Mouse (Mus musculus) lung, embryonic 14.5 days (tissue): Measurements from ENCODE around the gene Gpx4. TPM values are rescaled to one million over a fixed set of nuclear protein-coding genes. Genes with fewer than 3 reads are reported as not detected.
A peak's percentile ranks its signal among the peaks of the same experiment; 100 is the strongest.

ENCODE experiments used
- ATAC-seq: fragments of 200-750 bp; cut with Nextera tagmentation; 2 replicates; pipeline ENCODE4 v1.8.0; 2017; ENCODE audit warnings: mild to moderate bottlenecking, moderate TSS enrichment, moderate library complexity; ENCODE audit not compliant: insufficient read depth
- DNase-seq: peaks from one replicate; pipeline ENCODE4 v3.0.0-alpha.2; 2015
- H3K27ac ChIP-seq: fragments of 300-500 bp; sonication (generic); 2 replicates; pipeline ENCODE4 v1.5.1; 2014; ENCODE audit warnings: low read depth, mild to moderate bottlenecking, moderate library complexity
- H3K27me3 ChIP-seq: fragments of 300-500 bp; sonication (generic); 2 replicates; pipeline ENCODE4 v1.6.1; 2014; ENCODE audit warnings: low read length, control low read depth; ENCODE audit not compliant: insufficient read depth
- H3K36me3 ChIP-seq: fragments of 300-500 bp; sonication (generic); 2 replicates; pipeline ENCODE4 v1.6.1; 2014; ENCODE audit warnings: control low read depth; ENCODE audit not compliant: insufficient read depth
- H3K4me1 ChIP-seq: fragments of 300-500 bp; sonication (generic); 2 replicates; pipeline ENCODE4 v1.6.1; 2014; ENCODE audit warnings: antibody characterized with exemption, control low read depth; ENCODE audit not compliant: insufficient read depth
- H3K4me2 ChIP-seq: fragments of 300-500 bp; sonication (generic); 2 replicates; pipeline ENCODE4 v1.6.1; 2014; ENCODE audit warnings: mild to moderate bottlenecking
- H3K4me3 ChIP-seq: fragments of 300-500 bp; sonication (generic); 2 replicates; pipeline ENCODE4 v1.5.1; 2014; ENCODE audit warnings: low read depth, low read length
- H3K9ac ChIP-seq: fragments of 300-500 bp; sonication (generic); 2 replicates; pipeline ENCODE4 v1.6.1; 2014
- H3K9me3 ChIP-seq: fragments of 300-500 bp; sonication (generic); 2 replicates; pipeline ENCODE4 v1.6.1; 2016; ENCODE audit warnings: low read depth, low read length, control low read depth
- CTCF ChIP-seq: IDR thresholded peaks from 2 replicates; pipeline ENCODE4 v1.5.1; 2016; ENCODE audit warnings: antibody characterized with exemption, low read depth
- WGBS: fragments of 180-500 bp; shearing (Covaris S2); extraction: QIAGEN DNeasy Blood & Tissue Kit; methylation state at CpG from one replicate; pipeline ENCODE4 v1.1.7; 2014; 5-methylcytosine and 5-hydroxymethylcytosine counted together
- polyA plus RNA-seq: library from polyadenylated mRNA; unstranded; fragments of >200 nt; fragmentation: Nextera tagmentation; extraction: Ambion mirVana; gene quantifications from 2 replicates; pipeline ENCODE4 v1.2.1, GENCODE M21; 2014

Gene Gpx4
- polyA plus RNA-seq, 1 experiment from 2014 or later = 471 TPM

DNA sequence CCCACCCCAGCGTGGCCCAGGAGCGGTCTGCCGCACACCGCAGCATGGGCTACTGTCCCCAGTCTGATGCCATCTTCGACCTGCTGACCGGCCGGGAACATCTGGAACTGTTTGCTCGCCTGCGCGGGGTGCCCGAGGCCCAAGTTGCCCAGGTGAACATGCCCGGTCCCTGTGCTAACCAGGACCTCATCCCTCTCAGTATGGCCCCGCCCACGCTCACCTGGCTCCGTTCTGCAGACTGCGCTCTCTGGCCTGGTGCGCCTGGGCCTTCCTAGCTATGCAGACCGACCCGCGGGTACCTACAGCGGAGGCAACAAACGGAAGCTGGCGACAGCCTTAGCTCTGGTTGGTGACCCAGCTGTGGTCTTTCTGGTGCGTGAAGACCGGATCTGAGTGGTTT, 33.4 kb upstream of the Gpx4 start:
- DNase-seq (no peak), ATAC-seq (no peak)
- no peak overlapping the region for H3K9ac ChIP-seq
- H3K9me3 ChIP-seq = peaks cover 9% of the 10 kb centered on the region; the same call in 1 of the 2 replicates
- no peak overlapping the region for H3K27ac ChIP-seq
- H3K36me3 ChIP-seq = 0 out of 2 replicates have a peak, but pooled peaks cover 7% of the 10 kb centered on the region
- no peaks in the 10 kb centered on the region; the same call in none of the 2 replicates for H3K4me1 ChIP-seq
- no peak overlapping the region for H3K4me2 ChIP-seq
- H3K4me3 ChIP-seq = no peak overlapping the region
- 33% methylated on average over 25 of the region's 25 CpGs for WGBS
- H3K27me3 ChIP-seq = peaks cover 34% of the 10 kb centered on the region
- no peak for TF ChIP-seq CTCF

DNA sequence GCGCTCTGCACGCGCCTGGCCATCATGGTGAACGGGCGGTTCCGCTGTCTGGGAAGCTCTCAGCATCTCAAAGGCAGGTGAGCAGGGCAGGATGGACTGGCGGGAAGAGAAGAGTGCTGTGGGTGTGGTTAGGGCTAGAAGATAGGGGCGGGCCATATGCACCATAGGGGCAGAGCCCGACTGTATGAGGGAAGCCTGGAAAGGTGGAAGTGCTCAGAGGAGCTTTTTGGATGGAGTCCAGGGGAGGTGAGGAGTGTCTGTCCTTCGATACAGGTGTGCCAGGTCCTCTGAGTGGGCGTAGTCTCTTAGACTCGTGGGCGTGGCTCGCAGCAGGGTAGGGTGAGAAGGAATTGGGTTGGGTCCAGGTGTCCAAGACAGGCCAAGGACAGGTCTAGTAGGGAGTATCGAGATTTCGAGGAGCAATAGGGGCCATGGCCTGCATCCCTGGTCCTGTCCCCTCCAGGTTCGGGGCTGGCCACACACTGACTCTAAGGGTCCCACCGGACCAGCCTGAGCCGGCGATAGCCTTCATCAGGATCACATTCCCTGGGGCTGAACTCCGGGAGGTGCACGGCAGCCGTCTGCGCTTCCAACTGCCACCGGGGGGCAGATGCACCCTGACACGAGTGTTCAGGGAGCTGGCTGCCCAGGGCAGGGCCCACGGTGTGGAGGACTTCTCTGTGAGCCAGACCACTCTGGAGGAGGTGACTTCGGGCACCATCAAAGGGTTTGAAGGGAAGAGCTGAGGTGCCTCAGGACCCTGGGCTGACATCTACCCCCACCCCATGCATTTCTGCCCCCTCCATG, 32.3 kb upstream of the Gpx4 start:
- H3K27me3 ChIP-seq = peaks cover 34% of the 10 kb centered on the region
- no peak overlapping the region; the same call in 1 of the 2 replicates for H3K9ac ChIP-seq
- peak overlapping the region; percentile 2; the same call in 1 of the 2 replicates for H3K4me3 ChIP-seq
- 15% methylated on average over 28 of the region's 28 CpGs for WGBS
- DNase-seq (peak; percentile 37), ATAC-seq (no peak)
- no peak overlapping the region for H3K27ac ChIP-seq
- H3K4me2 ChIP-seq = 0 out of 2 replicates have a peak overlapping the region, but pooled peaks have one; percentile 3
- peak; percentile 48 for TF ChIP-seq CTCF
- no peaks in the 10 kb centered on the region; the same call in none of the 2 replicates for H3K4me1 ChIP-seq
- H3K9me3 ChIP-seq = peaks cover 9% of the 10 kb centered on the region; the same call in 1 of the 2 replicates
- 0 out of 2 replicates have a peak, but pooled peaks cover 7% of the 10 kb centered on the region for H3K36me3 ChIP-seq

DNA sequence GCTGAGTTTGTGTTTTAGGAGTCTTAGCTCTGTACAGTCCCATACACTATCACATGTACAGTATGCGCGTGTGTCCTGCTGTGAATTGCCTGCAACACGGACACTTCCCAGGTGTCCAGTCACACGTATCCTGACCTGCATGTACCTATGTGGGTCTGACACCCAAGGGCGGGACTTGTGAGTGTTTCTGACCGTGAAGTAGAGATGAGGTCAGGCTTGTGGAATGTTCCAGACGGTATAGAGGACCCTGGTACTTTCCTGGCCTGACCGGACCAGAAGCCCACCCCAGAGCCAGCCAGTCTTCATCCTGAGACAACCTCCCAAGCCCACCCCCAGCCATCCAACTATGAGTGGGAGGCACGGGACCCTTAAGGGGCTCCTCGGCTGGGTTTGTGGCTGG, 31.4 kb upstream of the Gpx4 start:
- TF ChIP-seq CTCF = no peak
- peaks cover 4% of the 10 kb centered on the region; the same call in 1 of the 2 replicates for H3K9me3 ChIP-seq
- 0 out of 2 replicates have a peak, but pooled peaks cover 3% of the 10 kb centered on the region for H3K36me3 ChIP-seq
- H3K4me3 ChIP-seq = no peak overlapping the region
- WGBS = 62% methylated on average over 10 of the region's 10 CpGs
- no peak for ATAC-seq
- H3K9ac ChIP-seq = no peak overlapping the region
- no peak overlapping the region for H3K4me2 ChIP-seq
- H3K27ac ChIP-seq = no peak overlapping the region
- peaks cover 34% of the 10 kb centered on the region for H3K27me3 ChIP-seq
- no peak for DNase-seq
- no peaks in the 10 kb centered on the region; the same call in none of the 2 replicates for H3K4me1 ChIP-seq

DNA sequence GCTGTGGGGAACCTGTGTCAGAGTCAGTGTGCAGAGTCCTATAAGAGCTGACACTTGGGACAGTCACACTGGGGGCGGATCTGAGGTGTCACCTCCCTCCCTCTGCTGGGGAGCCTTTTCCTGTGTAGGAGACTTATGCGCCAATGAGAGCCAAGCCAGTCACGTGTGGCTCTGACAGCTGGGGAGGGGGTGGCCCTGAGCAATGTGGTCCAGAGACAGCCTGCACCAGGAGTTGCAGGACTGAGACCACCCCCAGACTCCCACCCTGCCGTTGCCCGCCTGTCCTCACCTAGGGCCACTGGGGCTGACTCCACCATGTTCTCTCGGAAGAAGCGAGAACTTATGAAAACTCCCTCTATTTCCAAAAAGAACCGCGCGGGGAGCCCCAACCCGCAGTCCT, 30.5 kb upstream of the Gpx4 start, which contains the start of gene Arhgap45:
Arhgap45 (plus strand) TSS at position 143 of the 400 bp plus-strand sequence.
- 66% methylated on average over 11 of the region's 11 CpGs for WGBS
- no peaks in the 10 kb centered on the region; the same call in none of the 2 replicates for H3K4me1 ChIP-seq

DNA sequence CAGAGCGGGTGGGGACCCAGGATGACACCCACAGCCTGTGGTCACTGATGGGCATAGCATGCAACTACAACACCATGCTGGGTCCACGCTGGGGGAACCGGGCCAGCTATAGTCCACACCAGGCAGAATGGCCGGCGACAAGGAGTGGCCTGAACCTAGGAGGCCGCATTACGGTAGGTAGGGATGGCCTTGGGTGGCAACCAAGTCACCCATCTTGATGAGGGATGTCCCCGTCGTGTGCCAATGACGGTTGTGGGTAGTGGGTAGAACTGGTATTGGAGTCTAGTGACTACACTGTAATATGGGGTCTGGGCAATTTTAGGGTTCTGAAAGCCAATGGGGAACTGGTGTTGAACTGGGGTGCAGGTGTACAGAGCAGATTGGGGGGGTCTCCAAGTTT, 30.0 kb upstream of the Gpx4 start:
- Histone ChIP-seq H3K36me3 (peaks cover 6% of the 10 kb centered on the region; the same call in 1 of the 2 replicates), H3K4me1 (no peaks in the 10 kb centered on the region; the same call in none of the 2 replicates), H3K9ac (no peak overlapping the region), H3K4me2 (peak overlapping the region; percentile 21; the same call in 1 of the 2 replicates), H3K27ac (no peak overlapping the region), H3K4me3 (peak overlapping the region; percentile 16; the same call in 1 of the 2 replicates), H3K9me3 (no peaks in the 10 kb centered on the region), H3K27me3 (peaks cover 32% of the 10 kb centered on the region)
- WGBS = 92% methylated on average over 10 of the region's 10 CpGs
- ATAC-seq (no peak), DNase-seq (no peak)
- no peak for TF ChIP-seq CTCF

More for the DNA sequence above, 30.5 kb upstream of the Gpx4 start, which contains the start of gene Arhgap45:
- Histone ChIP-seq H3K27ac (no peak within 1 kb of the TSS), H3K4me2 (peak within 1 kb of the TSS; percentile 21; the same call in 1 of the 2 replicates), H3K9ac (no peak within 1 kb of the TSS), H3K9me3 (no peaks in the 10 kb centered on the region), H3K27me3 (peaks cover 34% of the 10 kb centered on the region), H3K4me3 (peak within 1 kb of the TSS; percentile 16; the same call in 1 of the 2 replicates), H3K36me3 (0 out of 2 replicates have a peak, but pooled peaks cover 4% of the 10 kb centered on the region)
- TF ChIP-seq CTCF = no peak
- no peak for ATAC-seq
- peak; percentile 25 for DNase-seq

DNA sequence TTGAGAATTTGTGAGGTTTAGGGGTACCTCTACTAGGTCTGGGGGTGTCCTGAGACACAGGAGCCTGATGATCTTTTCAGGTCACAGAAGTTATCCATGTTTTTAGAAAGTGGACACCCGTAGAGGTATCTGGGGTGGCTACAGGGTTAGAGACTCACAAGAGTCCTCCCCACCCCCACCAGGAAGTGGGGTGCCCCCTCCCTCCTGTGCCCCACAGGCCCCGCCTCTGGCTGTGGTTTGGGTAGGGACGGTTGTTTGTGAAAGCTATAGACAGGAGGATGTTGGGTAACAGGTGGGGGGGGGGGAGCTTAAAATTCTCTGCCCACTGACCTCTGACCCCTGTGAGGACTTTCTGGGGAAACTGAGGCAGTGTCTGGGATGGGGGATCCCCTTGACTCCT, 29.6 kb upstream of the Gpx4 start:
- no peak overlapping the region for H3K9ac ChIP-seq
- no peaks in the 10 kb centered on the region; the same call in none of the 2 replicates for H3K4me1 ChIP-seq
- no peak overlapping the region for H3K4me3 ChIP-seq
- H3K27ac ChIP-seq = no peak overlapping the region
- TF ChIP-seq CTCF = no peak
- H3K9me3 ChIP-seq = no peaks in the 10 kb centered on the region
- WGBS = 62% methylated on average over 3 of the region's 3 CpGs
- peaks cover 28% of the 10 kb centered on the region for H3K27me3 ChIP-seq
- ATAC-seq = no peak
- peak overlapping the region; percentile 21; the same call in 1 of the 2 replicates for H3K4me2 ChIP-seq
- no peak for DNase-seq
- peaks cover 11% of the 10 kb centered on the region for H3K36me3 ChIP-seq

DNA sequence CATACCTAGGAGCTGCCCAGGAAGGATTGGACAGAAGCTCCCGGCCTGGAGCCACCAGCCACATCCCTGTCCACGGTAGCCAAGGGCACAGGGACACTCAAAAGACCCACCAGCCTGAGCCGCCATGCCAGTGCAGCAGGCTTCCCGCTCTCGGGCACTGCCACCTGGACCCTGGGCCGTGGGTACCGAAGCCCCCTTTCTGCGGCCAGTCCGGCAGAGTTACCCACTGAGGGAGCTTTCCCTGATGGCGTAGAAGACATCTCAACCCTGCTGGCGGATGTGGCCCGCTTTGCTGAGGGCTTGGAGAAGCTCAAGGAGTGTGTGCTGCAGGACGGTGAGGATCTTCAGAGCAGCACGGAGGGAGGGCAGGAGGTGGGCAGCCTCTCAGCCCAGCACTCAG, 29.2 kb upstream of the Gpx4 start:
- H3K27ac ChIP-seq = no peak overlapping the region

More for the DNA sequence above, 29.2 kb upstream of the Gpx4 start:
- Histone ChIP-seq H3K4me2 (no peak overlapping the region), H3K27me3 (peaks cover 27% of the 10 kb centered on the region), H3K4me1 (no peaks in the 10 kb centered on the region; the same call in none of the 2 replicates), H3K9me3 (no peaks in the 10 kb centered on the region), H3K36me3 (peaks cover 14% of the 10 kb centered on the region), H3K9ac (no peak overlapping the region), H3K4me3 (no peak overlapping the region)
- no peak for TF ChIP-seq CTCF
- DNase-seq (no peak), ATAC-seq (no peak)
- 79% methylated on average over 14 of the region's 14 CpGs for WGBS
